Mouse (Mus musculus): ENCODE data around the gene Fance. TPM values are rescaled to one million over a fixed set of nuclear protein-coding genes. Genes with fewer than 3 reads are reported as not detected.
"Not testable (repeated sequence)": the region's sequence is repeated elsewhere in the genome, so short reads cannot be mapped to it uniquely, and the experiment has no call there.

Fance gene
- polyA plus RNA-seq, 1 experiment from 2014 or later = 36.0 TPM

DNA sequence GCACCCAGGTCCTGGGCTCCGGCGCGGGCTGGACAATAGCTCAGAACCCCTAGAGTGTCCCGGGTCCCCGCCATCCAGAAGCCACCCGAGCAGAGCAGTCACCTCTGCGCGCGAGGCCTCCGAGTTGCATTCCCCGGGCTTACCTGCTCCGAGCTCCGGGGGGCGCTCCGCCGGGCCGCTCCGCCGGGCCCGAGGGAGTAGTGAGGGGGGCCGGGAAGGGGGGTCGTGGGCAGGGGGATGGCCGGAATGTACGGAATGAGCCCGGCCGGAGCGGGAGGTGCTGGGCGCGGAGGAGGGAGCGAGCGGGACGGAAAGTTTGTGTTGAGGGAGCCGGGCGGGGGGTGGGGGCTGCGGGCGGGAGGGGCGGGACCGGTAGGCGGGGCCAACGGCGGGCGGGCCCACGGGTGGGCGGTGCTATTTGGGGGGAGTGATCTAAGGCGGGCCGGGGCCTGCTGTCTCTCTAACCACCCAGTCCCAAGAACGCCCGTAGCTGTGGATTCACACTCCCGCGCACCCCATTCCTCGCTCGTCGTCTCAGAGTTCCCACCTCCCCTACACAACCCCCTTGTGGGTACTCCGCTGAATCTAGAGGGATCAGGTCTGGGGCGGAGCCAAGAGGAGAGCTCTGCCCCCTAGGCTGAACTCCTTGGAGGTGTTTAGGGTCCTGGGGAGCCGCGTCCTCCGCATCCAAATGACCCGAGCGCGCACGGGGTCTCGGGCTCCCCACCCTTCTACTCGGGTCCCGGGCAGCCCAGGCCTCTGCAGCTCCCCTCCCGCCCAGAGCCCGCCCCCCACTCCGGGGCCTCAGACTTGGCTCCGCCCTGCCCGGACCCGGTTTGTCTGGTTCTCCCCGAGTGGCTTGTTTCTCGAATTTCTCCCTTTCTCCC, 37.4 kb downstream of the Fance start, which contains the start of gene Tead3:
Gene Tead3, minus strand, starts transcription at position 352 of the 887 bp plus-strand sequence.
- H3K9me3 ChIP-seq = no peaks in the 10 kb centered on the region
- H3K36me3 ChIP-seq = no peaks in the 10 kb centered on the region
- H3K4me1 ChIP-seq = peaks cover 50% of the 10 kb centered on the region
- peak within 1 kb of the TSS; percentile 93 for H3K4me2 ChIP-seq (replicated peaks)
- peak; percentile 90 for ATAC-seq (ENCODE audit: low FRiP score, low read depth)
- peak within 1 kb of the TSS; percentile 90 for H3K4me3 ChIP-seq
- peak within 1 kb of the TSS; percentile 98 for H3K27ac ChIP-seq
- under 1% methylated on average over 51 of the region's 73 CpGs for WGBS
- H3K9ac ChIP-seq = peak within 1 kb of the TSS; percentile 99
- no peaks in the 10 kb centered on the region for H3K27me3 ChIP-seq

DNA sequence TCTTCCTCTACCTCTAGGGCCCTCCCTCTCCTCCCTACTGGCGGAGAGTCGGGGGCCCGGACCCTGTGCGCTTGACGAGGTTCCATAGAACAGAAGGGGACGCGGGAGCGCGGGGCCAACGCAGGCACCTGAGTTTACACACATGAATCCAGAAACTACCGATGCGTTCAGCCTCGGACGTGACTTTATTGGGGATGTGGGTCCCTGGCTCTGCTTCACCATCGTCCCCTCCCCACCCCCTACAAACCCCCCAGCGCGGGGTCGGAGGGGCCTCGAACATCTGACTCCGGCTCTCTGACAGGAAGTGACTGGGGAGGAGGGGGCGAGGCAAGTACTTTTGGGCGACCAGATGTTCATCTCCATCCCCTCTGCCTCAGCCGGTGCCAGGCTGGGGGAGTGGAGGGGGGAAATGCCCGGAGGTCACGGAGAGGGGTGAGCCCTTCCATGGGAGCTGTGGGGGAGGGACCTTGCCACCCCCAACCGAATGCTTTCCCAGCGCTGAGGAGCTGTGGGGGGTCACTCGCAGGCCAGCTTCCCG, 38.1 kb downstream of the Fance start:
- ATAC-seq (ENCODE audit: low FRiP score, low read depth) = peak; percentile 4; the same call in 1 of the 2 replicates
- no peaks in the 10 kb centered on the region for H3K27me3 ChIP-seq

DNA sequence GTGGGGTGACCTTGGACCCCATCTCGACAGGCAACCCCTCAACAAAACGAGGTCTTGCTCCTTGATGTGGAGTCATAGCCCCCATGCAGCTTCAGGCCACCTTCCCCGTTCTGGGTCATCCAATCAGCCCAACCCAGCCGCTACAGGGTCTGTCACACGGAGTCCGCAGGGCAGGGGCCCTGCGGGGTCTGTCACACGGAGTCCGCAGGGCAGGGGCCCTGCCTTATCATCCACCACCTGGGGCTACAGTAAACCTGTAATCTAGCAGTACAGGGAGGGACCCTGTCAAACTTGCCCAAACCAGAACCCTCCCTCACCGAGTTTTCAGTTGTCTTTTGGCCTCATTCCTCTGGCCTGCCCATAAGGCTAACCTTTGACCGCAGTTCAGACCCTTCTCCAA, 38.7 kb downstream of the Fance start:
- H3K4me2 ChIP-seq (replicated peaks) = peak overlapping the region; percentile 93
- H3K9me3 ChIP-seq = no peaks in the 10 kb centered on the region
- peak overlapping the region; percentile 76 for H3K9ac ChIP-seq
- peak overlapping the region; percentile 90 for H3K4me3 ChIP-seq
- ATAC-seq (ENCODE audit: low FRiP score, low read depth) = no peak
- H3K4me1 ChIP-seq = peaks cover 37% of the 10 kb centered on the region
- H3K27me3 ChIP-seq = no peaks in the 10 kb centered on the region
- H3K36me3 ChIP-seq = no peaks in the 10 kb centered on the region
- WGBS = 18% methylated on average over 11 of the region's 11 CpGs
- H3K27ac ChIP-seq = peak overlapping the region; percentile 98

More for the DNA sequence above, 38.1 kb downstream of the Fance start:
- H3K36me3 ChIP-seq = no peaks in the 10 kb centered on the region
- 1% methylated on average over 29 of the region's 29 CpGs for WGBS
- H3K9me3 ChIP-seq = no peaks in the 10 kb centered on the region
- H3K4me1 ChIP-seq = peaks cover 43% of the 10 kb centered on the region
- peak overlapping the region; percentile 93 for H3K4me2 ChIP-seq (replicated peaks)
- H3K27ac ChIP-seq = peak overlapping the region; percentile 98
- peak overlapping the region; percentile 90 for H3K4me3 ChIP-seq
- H3K9ac ChIP-seq = peak overlapping the region; percentile 76

DNA sequence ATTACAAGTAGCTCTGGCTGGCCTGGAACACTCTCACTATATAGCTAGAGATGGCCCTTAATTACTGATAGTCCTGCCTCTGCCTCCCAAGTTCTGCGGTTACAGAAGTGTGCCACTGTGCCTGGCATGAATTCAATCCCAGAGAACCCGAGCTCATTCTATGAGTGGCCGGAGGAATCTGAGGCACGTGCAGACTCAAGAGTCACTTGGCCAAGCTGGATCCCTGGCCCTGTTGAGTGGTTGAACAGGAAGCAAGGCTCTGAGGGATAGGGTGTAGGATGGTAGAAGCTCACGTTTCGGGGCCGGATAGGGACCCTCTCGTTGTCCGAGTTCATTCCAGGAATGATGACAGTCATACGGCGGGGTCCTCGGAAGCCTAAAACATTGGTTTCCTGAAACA, 42.6 kb downstream of the Fance start:
- 86% methylated on average over 12 of the region's 12 CpGs for WGBS
- H3K4me2 ChIP-seq (replicated peaks) = no peak overlapping the region
- H3K27ac ChIP-seq = no peak overlapping the region
- peaks cover 28% of the 10 kb centered on the region for H3K27me3 ChIP-seq
- no peak overlapping the region for H3K9ac ChIP-seq
- no peak for ATAC-seq (ENCODE audit: low FRiP score, low read depth)
- no peak overlapping the region for H3K4me3 ChIP-seq
- no peaks in the 10 kb centered on the region for H3K9me3 ChIP-seq
- no peaks in the 10 kb centered on the region for H3K36me3 ChIP-seq
- peaks cover 12% of the 10 kb centered on the region for H3K4me1 ChIP-seq

DNA sequence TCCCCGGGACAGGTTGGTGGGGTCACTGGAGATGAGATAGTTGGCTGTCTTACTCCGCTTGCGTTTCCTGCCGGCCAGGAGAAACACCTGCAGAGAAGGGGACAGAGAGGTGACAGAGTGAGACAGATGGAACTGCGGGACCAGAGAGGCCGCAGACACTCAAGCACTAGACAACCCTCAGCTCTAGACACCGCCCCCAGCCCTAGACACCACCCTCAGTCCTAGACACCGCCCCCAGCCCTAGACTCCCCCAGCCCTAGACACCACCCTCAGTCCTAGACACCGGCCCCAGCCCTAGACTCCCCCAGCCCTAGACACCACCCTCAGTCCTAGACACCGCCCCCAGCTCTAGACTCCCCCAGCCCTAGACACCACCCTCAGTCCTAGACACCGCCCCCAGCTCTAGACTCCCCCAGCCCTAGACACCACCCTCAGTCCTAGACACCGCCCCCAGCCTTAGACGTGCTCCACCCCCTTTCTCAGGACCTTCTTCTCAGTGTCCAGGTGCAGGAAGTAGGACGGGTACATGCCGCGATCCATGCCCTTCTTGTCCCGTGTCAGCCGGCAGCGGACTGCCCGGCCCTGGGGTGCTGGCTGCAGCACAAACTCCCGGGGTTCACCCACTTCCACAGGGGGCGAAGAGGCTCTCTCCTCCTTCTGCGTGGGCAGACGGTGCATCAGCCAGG, 45.4 kb downstream of the Fance start:
- H3K27me3 ChIP-seq = peaks cover 52% of the 10 kb centered on the region
- not testable (repeated sequence) for ATAC-seq (ENCODE audit: low FRiP score, low read depth); H3K9ac ChIP-seq; H3K9me3 ChIP-seq; H3K4me3 ChIP-seq; H3K4me2 ChIP-seq (replicated peaks); H3K36me3 ChIP-seq; H3K27ac ChIP-seq
- H3K4me1 ChIP-seq = peaks cover 16% of the 10 kb centered on the region
- 18% methylated on average over 24 of the region's 24 CpGs for WGBS

DNA sequence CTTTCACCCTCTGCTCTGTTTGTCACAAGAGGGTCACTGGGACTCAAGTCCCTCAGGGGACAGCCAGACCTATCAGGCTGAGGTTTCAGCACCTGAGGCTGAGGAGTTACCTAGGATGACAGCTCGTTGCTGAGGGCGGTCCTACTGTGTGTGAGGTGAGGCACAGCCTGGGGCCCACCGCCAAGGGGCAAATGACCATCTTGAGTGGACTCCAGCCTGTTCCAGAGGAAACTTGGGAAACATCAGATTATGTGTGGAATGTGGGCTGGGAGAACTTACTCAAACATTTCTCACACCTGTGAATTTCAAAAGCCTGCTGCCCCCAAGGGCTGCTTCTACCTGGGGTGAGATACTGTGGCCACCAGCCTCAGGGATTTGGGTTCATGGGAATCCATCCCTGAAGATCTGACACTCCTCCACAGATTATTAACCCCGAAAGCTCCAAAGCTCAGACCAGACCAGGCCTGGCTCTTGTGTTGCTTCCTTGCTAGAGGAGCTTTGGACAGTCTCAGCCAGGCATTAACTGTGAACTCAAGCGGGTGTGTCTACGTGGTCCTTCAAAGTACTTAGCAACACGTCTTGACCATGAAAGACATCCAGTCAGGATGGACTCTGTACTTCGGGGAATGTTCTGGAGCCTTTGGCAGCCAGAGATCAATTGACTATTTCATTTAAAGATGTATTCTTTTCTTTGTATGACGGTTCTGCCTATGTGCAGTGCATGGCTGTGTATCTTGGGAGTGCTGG, 47.4 kb downstream of the Fance start:
- no peaks in the 10 kb centered on the region for H3K36me3 ChIP-seq
- no peaks in the 10 kb centered on the region for H3K9me3 ChIP-seq
- no peak overlapping the region for H3K27ac ChIP-seq
- no peak for ATAC-seq (ENCODE audit: low FRiP score, low read depth)
- peaks cover 30% of the 10 kb centered on the region for H3K4me1 ChIP-seq
- no peak overlapping the region for H3K9ac ChIP-seq
- WGBS = 79% methylated on average over 9 of the region's 9 CpGs
- peaks cover 70% of the 10 kb centered on the region for H3K27me3 ChIP-seq
- no peak overlapping the region for H3K4me2 ChIP-seq (replicated peaks)
- H3K4me3 ChIP-seq = no peak overlapping the region

DNA sequence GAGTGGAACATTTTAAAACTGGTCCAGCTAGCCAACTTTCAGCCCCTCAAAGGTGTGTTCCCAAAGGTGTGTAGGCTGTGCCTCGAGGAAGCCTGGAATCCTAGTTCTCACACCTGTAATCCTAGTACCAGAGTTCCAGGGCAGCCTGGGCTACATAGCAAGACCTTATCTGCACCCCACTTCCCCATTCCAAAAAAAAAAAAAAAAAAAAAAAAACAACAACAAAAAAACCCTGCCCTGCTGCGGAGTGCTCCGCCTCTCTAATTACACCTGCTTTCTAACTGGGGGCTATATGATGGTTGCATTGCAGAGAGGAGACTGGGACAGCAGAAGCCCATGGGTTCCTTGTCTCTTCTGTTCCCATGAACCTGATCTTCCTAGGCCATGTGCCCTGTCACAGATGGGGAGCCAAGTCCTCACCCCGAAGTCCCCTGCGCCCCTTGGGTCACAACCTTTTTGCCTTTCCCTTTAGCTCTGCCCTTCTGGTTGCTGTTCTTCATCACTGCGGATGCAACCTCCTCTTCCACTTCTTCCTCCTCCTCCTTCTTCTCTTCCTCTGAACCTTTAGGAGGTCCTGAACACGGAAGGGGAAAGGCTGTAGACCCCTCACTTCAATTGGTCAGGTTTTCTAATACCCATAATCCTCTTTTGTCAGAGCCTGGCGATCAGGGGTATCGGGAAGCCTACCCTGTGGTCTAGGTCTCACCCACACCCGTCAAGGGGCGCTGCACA, 48.8 kb downstream of the Fance start:
- H3K9ac ChIP-seq = peak overlapping the region; percentile 51; the same call in 1 of the 2 replicates

DNA sequence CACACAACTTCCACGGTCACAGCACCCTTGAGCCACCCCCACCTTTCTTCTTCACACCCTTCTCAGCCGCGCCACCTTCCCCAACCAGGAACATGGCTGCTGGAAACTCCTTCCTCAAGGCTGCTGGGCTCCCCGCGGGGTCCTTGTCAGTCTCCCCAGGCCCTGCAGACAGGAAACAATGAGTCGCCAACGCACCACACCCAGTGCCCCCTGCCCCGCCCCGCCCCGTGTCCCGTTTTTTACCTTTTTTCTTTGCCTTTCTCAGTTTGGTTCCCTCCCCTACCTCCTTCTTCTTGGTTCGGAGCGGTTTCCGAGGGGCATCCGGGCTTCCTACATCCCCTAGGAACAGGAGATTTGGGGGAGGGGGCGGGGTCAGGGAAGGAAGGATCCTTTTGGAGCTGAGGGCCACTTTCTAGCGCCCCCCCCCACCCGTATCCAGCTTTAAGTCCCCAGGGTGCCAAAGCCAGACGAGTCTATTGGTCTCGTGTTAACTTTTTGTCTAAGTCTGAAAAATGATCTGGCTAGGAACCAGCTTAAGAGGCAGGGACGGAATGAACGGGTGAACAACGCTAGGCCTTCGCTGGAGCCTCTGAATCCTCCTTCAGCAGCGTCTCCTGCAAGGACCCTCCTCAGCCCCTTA, 49.5 kb downstream of the Fance start:
- peak overlapping the region; percentile 51 for H3K9ac ChIP-seq
- no peaks in the 10 kb centered on the region for H3K9me3 ChIP-seq
- peaks cover 30% of the 10 kb centered on the region for H3K4me1 ChIP-seq
- peak overlapping the region; percentile 73 for H3K4me2 ChIP-seq (replicated peaks)
- 3% methylated on average over 24 of the region's 25 CpGs for WGBS
- H3K36me3 ChIP-seq = no peaks in the 10 kb centered on the region
- ATAC-seq (ENCODE audit: low FRiP score, low read depth) = no peak
- H3K27me3 ChIP-seq = peaks cover 75% of the 10 kb centered on the region
- no peak overlapping the region for H3K27ac ChIP-seq
- peak overlapping the region; percentile 40 for H3K4me3 ChIP-seq

More for the DNA sequence above, 48.8 kb downstream of the Fance start:
- 36% methylated on average over 11 of the region's 11 CpGs for WGBS
- Histone ChIP-seq H3K27ac (no peak overlapping the region), H3K36me3 (no peaks in the 10 kb centered on the region), H3K4me2 (replicated peaks) (peak overlapping the region; percentile 73), H3K4me3 (peak overlapping the region; percentile 40), H3K9me3 (no peaks in the 10 kb centered on the region), H3K27me3 (peaks cover 75% of the 10 kb centered on the region), H3K4me1 (peaks cover 30% of the 10 kb centered on the region)
- ATAC-seq (ENCODE audit: low FRiP score, low read depth) = no peak

DNA sequence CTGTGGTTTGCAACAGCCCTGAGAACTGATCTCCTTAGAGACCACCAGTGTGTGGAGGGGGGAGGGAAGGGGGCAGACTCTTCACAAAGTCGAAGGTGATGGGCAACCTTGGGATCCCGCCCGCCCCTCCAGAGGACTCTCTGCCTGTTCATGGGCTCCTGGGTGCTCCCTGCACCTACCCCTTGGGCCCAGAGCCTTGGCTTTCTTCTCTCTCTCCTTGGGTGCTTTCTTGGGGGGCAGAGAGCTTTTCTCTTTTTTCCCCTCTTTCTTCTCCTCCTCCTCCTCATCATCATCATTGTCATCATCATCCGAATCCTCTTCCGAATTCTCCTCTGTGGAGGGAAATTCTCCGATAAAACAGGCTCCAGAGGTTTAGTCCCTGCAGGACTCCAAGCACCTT, 50.2 kb downstream of the Fance start:
- Histone ChIP-seq H3K4me1 (peaks cover 30% of the 10 kb centered on the region), H3K4me3 (no peak overlapping the region), H3K4me2 (replicated peaks) (peak overlapping the region; percentile 73), H3K27me3 (peaks cover 70% of the 10 kb centered on the region), H3K36me3 (no peaks in the 10 kb centered on the region), H3K27ac (no peak overlapping the region), H3K9me3 (no peaks in the 10 kb centered on the region), H3K9ac (no peak overlapping the region; the same call in 1 of the 2 replicates)
- no peak for ATAC-seq (ENCODE audit: low FRiP score, low read depth)
- 18% methylated on average over 6 of the region's 6 CpGs for WGBS

DNA sequence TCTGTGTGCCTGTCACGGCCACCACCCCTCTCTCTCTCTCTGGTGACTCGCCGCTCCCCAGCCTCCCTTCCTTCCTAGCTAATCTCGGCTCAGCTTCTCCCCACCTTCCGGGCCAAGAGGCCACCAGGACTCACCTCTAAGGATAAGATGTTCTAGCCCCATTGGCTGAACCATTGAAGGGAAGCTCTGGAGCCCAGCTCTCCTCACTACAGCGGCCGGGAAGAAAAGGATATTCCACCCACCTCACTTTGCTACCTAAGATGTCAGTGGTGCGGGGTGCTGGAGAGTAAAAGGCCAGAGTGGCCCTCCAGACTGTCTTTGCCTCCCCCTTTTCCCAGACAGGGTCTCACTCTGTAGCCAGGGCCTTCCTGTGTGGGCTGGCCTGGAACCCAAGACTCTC, 51.8 kb downstream of the Fance start, which contains the start of gene Tulp1:
Gene Tulp1, minus strand, starts transcription at position 101 of the 400 bp plus-strand sequence.
- no peak for ATAC-seq (ENCODE audit: low FRiP score, low read depth)
- H3K36me3 ChIP-seq = no peaks in the 10 kb centered on the region
- peaks cover 55% of the 10 kb centered on the region for H3K27me3 ChIP-seq
- H3K27ac ChIP-seq = no peak within 1 kb of the TSS
- H3K9ac ChIP-seq = peak within 1 kb of the TSS; percentile 59
- H3K4me1 ChIP-seq = peaks cover 30% of the 10 kb centered on the region
- H3K9me3 ChIP-seq = no peaks in the 10 kb centered on the region
- H3K4me2 ChIP-seq (replicated peaks) = peak within 1 kb of the TSS; percentile 73
- H3K4me3 ChIP-seq = peak within 1 kb of the TSS; percentile 38
- WGBS = 28% methylated on average over 8 of the region's 8 CpGs

DNA sequence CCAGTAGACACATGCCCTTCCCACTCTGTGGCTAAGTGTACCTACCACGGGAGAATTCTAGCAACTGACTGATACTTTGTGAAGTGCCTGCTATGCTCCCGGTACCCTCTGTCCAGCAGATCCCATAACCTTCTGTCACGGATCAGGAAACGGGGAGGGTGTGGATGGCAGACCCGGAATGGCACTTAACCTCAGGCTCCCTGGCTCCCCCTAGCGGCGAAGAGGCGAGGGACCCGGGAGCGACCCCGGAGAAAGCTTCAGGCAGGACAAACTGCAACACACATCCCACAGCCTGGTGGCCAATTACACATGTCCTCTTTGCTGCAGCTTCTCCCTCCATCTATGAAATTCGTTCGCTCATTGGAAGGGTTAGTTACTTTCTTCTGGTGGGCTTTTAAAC, 55.1 kb downstream of the Fance start:
- Histone ChIP-seq H3K27ac (no peak overlapping the region), H3K4me1 (peaks cover 17% of the 10 kb centered on the region), H3K36me3 (no peaks in the 10 kb centered on the region), H3K9ac (no peak overlapping the region), H3K4me3 (no peak overlapping the region), H3K4me2 (replicated peaks) (no peak overlapping the region), H3K27me3 (peaks cover 29% of the 10 kb centered on the region), H3K9me3 (no peaks in the 10 kb centered on the region)
- WGBS = 5% methylated on average over 13 of the region's 13 CpGs
- ATAC-seq (ENCODE audit: low FRiP score, low read depth) = no peak
